Mouse (Mus musculus): ENCODE results near the gene Sept1.
"Not testable (repeated sequence)": the region's sequence is repeated elsewhere in the genome, so short reads cannot be mapped to it uniquely, and the experiment has no call there.

GRCm38 (mm10) chr7:127250511-127250910 lies 17.6 kb upstream of the Sept1 start:
- TF ChIP-seq CTCF (IDR thresholded peaks at IDR 0.05; ENCODE audit: low read depth, low read length); TAL1 (conservative IDR thresholded peaks at IDR 0.05; ENCODE audit: low read depth, low read length); GATA1 (IDR thresholded peaks at IDR 0.05; ENCODE audit: borderline replicate concordance, low read length); POLR2AphosphoS5 (IDR thresholded peaks at IDR 0.05; ENCODE audit: insufficient replicate concordance, low read depth, low read length): not testable (repeated sequence)

All from G1E (cell line).